Mouse (Mus musculus) left cerebral cortex, adult 8-10 months (tissue): ENCODE results near the gene Inpp5f. TPM values are rescaled to one million over a fixed set of nuclear protein-coding genes. Genes with fewer than 3 reads are reported as not detected.
"Not testable (repeated sequence)": the region's sequence is repeated elsewhere in the genome, so short reads cannot be mapped to it uniquely, and the experiment has no call there.

ENCODE experiments used
- DNase-seq, 2 experiments: peaks; one replicate each; pipeline ENCODE4 v3.0.0; 2022; ENCODE audit warnings: low spot score in 2 of 2
- total RNA-seq, 4 experiments: library from RNA; stranded (reverse); gene quantifications; 2 replicates each; pipeline ENCODE4 v1.2.4; 2022

Gene Inpp5f
- total RNA-seq, 4 experiments from 2014 or later, result 103 to 109 (median 107) TPM

DNA sequence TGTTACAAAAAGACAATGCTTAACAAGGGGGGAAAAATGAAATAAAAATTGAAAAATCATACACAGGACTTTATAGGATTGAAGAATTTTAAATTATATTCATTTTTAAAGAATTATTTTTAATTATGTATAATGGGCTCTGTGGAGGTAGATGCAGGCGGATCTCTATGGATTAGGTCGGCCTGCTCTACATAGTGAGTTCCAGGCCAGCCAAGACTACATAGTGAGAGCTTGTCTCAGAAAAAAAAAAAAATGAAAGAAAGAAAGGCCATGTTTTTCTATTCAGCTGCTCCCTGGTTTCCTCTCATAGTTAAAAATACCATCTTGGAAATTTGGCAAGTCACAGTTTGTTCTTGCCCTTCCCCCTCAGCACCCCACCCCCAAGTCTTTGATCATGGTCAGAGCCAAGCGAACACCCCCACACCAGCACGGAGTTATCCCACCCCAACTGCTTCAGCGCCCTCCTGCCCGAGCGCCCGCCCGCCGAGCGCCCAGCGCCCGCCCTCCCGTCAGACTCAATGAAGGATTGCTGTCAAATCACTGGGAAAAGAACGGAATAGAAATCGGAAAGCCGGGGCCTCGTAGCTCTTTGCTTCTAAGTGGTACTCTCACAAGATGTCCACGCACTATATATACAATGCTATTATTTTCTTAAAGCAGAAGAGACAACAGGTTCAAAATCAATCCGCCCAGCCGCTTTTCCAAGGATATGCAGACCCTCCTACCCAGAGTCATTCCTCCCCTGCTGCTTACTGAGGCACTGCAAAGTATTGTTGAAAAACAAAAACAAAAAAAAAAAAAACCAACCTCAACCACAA, 18.8 kb upstream of the Inpp5f start:
- DNase-seq, result peak in 1 of 2 experiments; percentile 33

GRCm38 (mm10) chr7:128592936-128593241, 18.2 kb upstream of the Inpp5f start:
- no peak for DNase-seq

DNA sequence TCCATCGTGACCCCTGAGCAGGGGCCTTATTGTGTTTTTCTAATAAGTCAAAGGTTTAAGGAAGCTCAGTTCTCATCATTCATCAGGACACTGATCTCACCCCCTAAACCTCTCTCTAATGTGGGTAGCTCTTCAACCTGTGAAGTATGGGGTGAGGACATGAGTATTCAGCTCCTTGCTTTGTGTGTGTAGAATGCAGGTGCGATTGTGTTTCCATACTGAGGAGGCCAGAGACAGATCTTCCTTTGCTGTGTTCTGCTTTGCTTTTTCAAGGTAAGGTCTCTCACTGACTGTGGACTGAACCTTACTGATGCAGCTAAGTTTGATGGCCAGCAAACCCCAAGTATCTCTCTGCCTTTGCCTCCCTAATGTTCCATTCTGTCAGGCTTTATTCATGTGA, 14.9 kb upstream of the Inpp5f start:
- DNase-seq, result no peak

DNA sequence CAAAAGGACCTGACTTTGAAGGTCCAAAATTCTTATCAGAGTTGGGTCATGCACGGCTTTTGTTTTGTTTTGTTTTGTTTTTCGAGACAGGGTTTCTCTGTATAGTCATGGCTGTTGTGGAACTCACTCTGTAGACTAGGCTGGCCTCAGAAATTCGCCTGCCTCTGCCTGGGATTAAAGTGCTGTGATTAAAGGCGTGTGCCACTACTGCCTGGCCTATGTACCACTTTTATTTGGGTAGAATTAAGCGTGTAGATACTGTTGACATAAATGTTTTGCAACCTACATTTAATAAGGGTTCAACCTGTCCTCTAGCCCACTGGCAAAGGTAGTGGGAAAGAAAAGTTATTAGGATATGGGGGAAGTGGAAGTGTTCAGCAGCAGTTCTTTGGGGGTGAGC, 12.1 kb upstream of the Inpp5f start:
- DNase-seq, result no peak

- DNase-seq, result no peak
Measured at GRCm38 (mm10) chr7:128601826-128602225, 9.3 kb upstream of the Inpp5f start.

DNA sequence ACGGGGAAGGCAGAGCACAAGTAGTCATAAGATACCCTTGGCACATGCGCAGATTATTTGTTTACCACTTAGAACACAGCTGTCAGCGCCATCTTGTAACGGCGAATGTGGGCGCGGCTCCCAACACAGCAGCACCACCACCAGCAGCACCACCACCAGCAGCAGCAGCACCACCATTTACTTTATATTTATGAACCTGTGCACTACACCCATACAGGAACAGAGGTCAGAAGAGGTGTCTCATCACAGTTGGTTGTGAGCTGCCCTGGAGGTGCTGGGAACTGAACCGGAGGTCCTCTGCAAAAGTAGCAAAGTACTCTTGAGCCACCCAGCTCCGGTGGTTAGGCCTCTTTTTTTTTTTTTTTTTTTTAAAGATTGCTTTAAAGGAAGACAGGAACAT, 1.2 kb upstream of the Inpp5f start:
- not testable (repeated sequence) for DNase-seq

DNA sequence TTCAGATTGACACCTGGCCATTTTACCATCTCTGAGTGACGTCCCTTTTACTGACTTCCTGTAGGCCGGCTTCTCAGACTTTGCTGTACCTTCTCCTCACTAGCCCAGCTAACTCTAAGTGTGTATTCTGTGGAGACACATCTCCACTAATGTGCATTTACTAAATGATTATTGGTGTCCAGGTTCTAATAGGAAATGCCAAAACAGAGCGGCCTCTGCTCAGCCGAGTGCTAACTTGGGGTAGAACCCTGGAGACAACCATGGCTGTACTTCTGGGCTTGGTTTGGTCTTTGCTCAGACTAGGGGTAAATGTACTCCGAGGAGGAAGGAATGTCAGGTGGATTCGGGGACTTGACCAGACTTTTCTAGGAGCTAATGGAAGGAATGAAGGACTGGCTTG, 638 bp upstream of the Inpp5f start:
- no peak for DNase-seq

GRCm38 (mm10) chr7:128611799-128612411, 777 bp downstream of the Inpp5f start:
- no peak for DNase-seq

DNA sequence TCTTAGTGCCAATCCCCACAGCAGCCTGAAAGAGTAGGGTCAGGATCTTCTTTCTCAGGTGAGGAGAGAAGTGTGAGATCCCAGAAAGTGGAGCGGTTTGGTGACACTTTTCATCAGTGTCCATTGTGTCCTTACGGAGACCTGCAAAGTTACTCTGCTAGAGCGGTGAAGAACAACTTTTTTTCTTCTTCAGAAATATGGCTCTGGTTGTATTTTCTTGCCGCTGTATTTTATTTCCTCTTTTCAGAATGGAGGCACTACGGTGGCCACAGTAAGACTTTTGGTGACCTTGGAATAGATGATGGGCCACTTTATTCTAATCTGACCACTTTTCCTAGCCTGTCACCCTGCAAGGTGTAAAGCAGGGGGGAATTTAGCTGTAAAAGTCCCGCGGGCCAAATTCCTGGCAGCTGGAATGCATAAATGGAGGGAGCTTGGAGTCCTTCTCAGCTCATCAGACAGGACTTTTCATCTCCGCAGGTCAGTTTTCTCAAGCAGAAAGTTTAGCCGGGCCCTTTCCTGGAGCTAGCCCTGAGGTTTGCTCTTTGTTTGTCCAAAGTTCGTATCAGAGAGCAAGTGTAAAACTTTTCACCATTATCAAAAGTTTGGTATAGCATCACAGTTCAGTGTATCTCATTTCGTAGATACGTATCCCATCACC, 1.5 kb downstream of the Inpp5f start:
- DNase-seq, result no peak

DNA sequence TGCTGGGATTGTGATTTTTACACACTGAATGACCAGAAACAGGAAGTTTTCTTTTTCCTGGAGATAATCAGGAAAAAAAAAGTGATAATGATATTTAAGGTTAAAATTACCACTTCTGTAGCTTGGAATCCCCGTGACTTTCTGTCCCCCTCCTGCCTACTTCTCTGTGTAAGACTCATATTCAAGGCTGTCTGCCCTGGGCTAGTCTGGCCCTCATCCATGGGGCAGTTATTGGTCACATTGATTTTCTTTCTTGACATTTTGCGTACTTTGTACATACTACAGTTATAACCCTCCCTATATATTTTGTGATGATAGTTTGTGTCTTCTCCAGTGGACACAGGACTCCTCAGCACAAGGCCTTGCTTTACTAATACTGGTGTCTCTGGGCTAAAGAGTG, 2.5 kb downstream of the Inpp5f start:
- no peak for DNase-seq

DNA sequence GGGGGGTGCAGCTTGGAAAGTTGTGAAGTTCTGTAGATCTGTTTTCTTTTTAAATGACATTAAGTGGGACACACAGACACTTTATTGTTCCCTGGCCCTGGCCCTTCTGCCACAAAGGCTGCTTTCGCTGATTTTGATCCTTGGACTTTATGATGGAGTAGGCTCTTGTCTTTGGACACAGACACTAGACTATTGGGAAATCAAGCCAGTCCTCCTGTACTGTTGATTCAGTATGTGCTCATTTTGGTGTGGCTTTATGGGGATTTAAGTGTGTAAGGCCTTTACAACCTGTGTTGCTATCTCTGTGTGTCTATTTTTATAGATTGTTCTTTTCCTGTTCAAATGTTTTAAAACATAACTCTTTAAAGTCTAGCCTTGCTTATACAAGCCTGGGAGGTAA, 6.5 kb downstream of the Inpp5f start:
- no peak for DNase-seq

DNA sequence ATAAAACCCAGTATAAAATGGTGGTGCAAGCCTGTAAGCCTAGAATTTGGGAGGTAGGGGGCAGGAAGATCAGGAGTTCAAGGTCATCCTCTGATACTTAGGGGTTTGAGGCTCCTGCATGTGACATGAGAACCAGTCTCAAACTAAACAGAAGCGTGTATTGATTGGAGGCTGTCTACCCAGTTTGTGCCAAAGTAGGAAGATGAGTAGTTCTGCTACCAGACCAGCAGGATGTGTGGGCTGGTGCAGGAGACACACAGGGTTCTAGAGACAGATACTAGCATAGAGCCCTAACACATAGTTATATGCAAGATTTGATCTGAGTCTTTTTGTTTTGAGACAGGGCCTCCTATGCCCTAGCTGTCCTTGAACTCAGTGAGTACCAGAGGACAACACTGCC, 9.1 kb downstream of the Inpp5f start:
- no peak for DNase-seq

- DNase-seq, result peak in 1 of 2 experiments; percentile 40
Measured at GRCm38 (mm10) chr7:128622266-128622961, 11.3 kb downstream of the Inpp5f start.

DNA sequence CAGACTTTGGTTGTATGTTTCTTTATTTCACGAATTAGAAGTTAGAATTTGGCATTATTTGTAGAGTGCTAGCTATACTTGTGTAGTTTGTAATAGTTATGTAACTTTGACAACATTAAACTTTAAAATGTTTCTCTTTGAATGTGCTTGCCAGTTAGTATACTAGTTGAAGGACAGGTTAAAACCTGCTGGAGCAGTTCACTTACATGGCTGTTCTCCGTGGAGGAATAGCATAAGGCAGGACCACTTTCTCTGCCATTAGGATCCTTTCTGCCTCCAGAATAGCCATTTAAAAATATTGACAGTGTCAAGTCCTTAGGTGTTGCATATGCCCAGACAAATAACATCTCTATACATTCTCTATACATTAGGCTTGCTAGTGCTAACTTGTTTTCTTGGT, 11.9 kb downstream of the Inpp5f start:
- no peak for DNase-seq

GRCm38 (mm10) chr7:128625382-128625781, 14.3 kb downstream of the Inpp5f start:
- DNase-seq, result no peak

- no peak for DNase-seq
Measured at GRCm38 (mm10) chr7:128626601-128627000, 15.5 kb downstream of the Inpp5f start.

- no peak for DNase-seq
Measured at GRCm38 (mm10) chr7:128627251-128627650, 16.1 kb downstream of the Inpp5f start.

GRCm38 (mm10) chr7:128627723-128628122, 16.6 kb downstream of the Inpp5f start:
- DNase-seq, result no peak

GRCm38 (mm10) chr7:128633156-128633555, 22.0 kb downstream of the Inpp5f start:
- no peak for DNase-seq

DNA sequence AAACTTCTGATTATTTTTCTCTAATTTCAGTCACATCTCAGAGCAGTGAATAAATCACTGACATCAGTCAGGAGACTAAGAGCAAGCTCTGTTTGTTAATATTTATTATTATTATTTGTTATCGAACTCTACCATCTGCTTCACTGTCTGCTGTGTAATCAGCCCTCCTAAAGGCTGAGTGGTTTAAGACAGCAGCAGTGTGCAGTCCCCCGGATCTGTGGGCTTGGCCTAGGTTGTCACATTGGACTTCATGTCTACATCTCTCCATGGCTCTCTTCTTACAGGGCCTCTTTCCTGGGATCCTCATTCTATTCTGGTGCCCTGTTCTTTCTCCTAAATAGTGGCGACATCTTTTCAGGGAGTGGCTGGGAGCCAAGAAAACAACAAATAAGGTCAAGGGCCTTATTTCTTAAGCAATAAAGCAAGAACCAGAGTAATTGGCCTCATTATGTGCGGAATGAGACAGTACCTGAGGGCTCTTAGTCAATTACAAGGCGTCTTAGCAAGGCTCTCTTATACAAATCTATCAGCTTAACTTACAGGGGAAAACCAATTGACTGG, 28.9 kb downstream of the Inpp5f start:
- no peak for DNase-seq

DNA sequence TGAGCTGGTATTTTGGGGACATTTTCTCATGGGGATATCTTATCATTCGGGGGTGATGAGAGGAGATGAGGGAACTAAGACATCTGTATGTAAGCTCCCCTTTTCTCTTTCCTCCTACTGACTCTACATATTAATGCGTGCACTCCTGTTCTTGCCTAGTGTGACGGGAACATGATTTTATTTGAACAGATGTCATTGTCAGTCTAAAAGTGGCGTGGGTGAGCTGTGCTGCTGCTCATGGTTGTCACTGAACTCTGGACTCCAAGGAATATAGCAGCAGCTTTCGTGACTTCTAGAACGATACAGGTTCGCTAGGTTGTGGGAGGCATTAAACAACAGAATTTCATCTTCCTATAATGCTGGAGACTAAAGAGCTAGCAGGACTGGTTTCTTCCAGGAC, 30.4 kb downstream of the Inpp5f start:
- DNase-seq, result no peak

DNA sequence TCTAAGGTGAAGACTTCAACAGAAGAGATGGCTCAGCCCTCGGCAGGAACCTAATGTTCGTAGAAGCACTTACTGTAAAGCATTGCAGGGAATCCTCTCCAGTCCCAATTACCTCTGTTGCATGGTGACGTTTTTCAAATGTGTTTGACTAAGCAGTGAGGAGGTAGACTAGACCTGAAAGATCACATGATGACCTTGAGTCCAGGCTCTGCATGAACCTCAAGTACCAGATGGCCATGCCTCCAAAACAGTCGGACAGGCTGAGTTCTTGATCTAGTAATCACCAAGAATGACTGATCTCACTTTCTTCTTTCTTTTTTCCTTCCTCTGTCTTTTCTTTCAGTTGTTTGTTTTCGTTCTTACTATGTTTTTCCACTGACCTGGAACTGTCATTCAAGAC, 31.3 kb downstream of the Inpp5f start:
- no peak for DNase-seq
